Mouse (Mus musculus) naive thymus-derived CD4-positive, alpha-beta T cell, adult 2 months (primary cell): ENCODE results near the gene Ptov1.
"Not testable (repeated sequence)": the region's sequence is repeated elsewhere in the genome, so short reads cannot be mapped to it uniquely, and the experiment has no call there.

Experiments
- DNase-seq: peaks from one replicate; pipeline ENCODE4 v3.0.0-alpha.2; 2011; ENCODE audit warnings: low read depth

The Ptov1 gene

GRCm38 (mm10) chr7:44888256-44889105, 18.9 kb upstream of the Ptov1 start:
- no peak for DNase-seq

GRCm38 (mm10) chr7:44886964-44887363, 17.4 kb upstream of the Ptov1 start:
- DNase-seq, result no peak

GRCm38 (mm10) chr7:44884637-44885036, 15.0 kb upstream of the Ptov1 start:
- DNase-seq, result no peak

GRCm38 (mm10) chr7:44883036-44883435, 13.4 kb upstream of the Ptov1 start:
- no peak for DNase-seq

GRCm38 (mm10) chr7:44877833-44878232, 8.2 kb upstream of the Ptov1 start:
- DNase-seq, result no peak

GRCm38 (mm10) chr7:44871774-44872173, 2.2 kb upstream of the Ptov1 start:
- not testable (repeated sequence) for DNase-seq

- DNase-seq, result no peak
Observed at GRCm38 (mm10) chr7:44871181-44871580, 1.6 kb upstream of the Ptov1 start.

- no peak for DNase-seq
Observed at GRCm38 (mm10) chr7:44870614-44871013, 1.0 kb upstream of the Ptov1 start.

GRCm38 (mm10) chr7:44868919-44869696, 480 bp downstream of the Ptov1 start:
- peak; percentile 57 for DNase-seq

- no peak for DNase-seq
Observed at GRCm38 (mm10) chr7:44868465-44868864, 1.1 kb downstream of the Ptov1 start.

GRCm38 (mm10) chr7:44867802-44868201, 1.8 kb downstream of the Ptov1 start:
- no peak for DNase-seq

GRCm38 (mm10) chr7:44867010-44867702, 2.4 kb downstream of the Ptov1 start:
- DNase-seq, result no peak

- DNase-seq, result no peak
Observed at GRCm38 (mm10) chr7:44866276-44867009, 3.1 kb downstream of the Ptov1 start.

- DNase-seq, result no peak
Observed at GRCm38 (mm10) chr7:44864595-44865542, 4.7 kb downstream of the Ptov1 start.

GRCm38 (mm10) chr7:44863982-44864494, 5.5 kb downstream of the Ptov1 start:
- no peak for DNase-seq

GRCm38 (mm10) chr7:44863210-44863609, 6.4 kb downstream of the Ptov1 start:
- no peak for DNase-seq

- DNase-seq, result no peak
Observed at GRCm38 (mm10) chr7:44862434-44862833, 7.2 kb downstream of the Ptov1 start.

GRCm38 (mm10) chr7:44861429-44861816, 8.2 kb downstream of the Ptov1 start:
- no peak for DNase-seq

GRCm38 (mm10) chr7:44860576-44861428, 8.8 kb downstream of the Ptov1 start:
- peak; percentile 76 for DNase-seq
